Mouse (Mus musculus) kidney, adult 9 months (tissue): ENCODE data around the gene Myo1d.
A peak's percentile ranks its signal among the peaks of the same experiment; 100 is the strongest.

Experiments used
- DNase-seq: peaks from one replicate; pipeline ENCODE4 v3.0.0; 2022

The Myo1d gene

DNA sequence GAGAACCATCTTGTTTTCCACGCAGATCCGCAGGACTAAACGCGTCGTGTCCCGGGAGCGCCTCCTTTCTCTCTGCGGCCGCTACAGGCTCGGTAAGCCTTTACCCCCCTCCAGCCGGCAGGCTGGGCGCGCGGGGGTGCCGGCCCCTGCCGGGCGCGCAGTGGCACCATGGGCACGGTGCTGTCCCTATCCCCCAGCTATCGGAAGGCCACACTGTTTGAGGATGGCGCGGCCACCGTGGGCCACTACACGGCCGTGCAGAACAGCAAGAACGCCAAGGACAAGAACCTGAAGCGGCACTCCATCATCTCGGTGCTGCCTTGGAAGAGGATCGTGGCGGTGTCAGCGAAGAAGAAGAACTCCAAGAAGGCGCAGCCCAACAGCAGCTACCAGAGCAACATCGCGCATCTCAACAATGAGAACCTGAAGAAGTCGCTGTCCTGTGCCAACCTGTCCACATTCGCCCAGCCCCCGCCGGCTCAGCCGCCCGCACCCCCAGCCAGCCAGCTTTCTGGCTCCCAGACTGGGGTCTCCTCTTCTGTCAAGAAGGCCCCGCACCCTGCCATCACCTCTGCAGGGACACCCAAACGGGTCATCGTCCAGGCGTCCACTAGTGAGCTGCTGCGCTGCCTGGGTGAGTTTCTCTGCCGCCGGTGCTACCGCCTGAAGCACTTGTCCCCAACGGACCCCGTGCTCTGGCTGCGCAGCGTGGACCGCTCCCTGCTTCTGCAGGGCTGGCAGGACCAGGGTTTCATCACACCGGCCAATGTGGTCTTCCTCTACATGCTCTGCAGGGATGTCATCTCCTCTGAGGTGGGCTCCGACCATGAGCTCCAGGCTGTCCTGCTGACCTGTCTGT lies 302.3 kb downstream of the Myo1d start:
- peak; percentile 17 for DNase-seq

DNA sequence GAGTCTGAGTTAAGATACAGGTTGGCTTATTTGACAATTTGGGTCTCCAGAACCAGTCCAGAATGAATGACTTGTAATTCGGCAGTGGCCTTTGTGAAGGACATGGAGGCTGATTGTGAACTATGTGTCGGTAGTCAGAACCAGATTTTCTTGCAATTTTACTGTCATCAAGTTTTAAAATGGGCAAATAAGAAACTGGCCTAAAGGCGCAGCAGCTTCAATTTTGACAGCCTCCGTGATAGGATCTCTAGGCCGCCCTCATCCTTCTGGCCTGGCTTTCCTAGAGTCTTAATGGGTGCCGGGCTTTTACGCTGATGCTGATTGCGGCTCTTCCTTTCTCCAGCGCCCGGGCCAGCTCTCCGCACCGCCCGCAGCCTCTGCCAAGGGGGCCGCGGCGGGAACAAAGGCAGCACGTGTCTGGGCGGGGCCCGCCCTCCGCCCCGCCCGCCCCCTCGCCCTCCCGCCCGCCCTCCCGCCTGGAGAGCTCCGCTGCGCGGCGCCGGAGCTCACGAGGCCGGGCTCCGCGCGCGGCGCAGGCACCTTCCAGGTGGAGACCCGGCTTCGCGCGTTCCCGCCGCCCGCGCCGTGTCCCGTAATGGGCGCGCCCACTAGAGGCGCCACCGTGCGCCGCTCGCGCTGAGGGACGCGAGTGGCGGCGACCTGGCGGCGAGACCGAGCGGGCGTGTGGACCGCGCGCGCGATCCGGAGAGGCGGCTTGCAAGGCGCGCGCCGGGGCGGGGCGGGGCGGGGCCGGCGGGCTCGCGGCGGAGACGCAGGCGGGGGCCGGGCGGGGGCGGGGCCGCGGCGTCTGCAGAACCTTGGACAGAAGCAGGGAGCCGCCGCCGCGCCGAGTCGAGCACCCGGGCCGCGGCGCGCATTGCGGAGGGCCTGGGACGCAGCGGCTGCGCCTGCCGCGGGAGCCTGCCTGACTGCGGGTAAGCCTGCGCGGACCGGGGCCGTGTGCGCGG lies 303.3 kb downstream of the Myo1d start, which contains the start of gene Cdk5r1:
Cdk5r1 (plus strand) TSS at position 802 of the 968 bp plus-strand sequence.
- peak; percentile 89 for DNase-seq

DNA sequence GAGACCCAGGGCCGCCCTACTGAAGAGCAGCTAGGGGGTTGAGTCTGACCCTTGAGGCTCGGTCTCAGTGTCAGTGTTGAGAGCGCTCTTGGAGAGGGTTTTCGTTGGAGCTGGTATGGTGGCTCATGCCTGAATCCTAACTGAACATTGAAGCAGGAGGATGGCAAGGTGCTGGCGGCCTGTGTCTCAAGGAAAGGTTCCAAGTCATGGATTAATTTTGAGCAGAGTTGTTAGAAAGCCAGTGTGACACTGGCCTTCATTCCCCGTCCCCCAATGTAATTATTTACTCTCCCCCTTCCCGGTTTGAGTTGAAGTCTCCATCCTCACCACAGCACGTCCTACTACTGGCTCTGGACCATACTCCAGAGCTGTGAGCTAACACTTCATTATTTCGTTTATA lies 304.3 kb downstream of the Myo1d start:
- DNase-seq: no peak

DNA sequence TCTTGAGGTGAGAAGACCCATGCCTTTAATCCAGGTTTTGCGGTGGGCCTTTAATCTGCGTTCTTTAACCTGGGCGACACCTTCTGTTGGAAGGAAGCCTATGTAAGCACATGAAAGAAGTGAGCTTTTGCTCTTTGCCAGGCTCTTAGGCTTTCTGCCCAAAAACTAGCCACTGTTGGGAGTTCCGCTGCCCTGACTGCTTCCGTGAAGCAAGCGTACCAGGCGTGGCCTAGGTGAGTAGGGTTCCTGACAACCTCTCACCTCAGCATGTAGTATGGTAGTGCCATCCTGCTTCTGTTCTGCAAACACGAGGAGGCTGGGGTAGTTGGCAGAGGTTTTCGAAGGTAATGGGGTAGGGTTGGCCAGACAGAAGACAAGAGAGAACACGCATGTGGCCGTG lies 305.0 kb downstream of the Myo1d start:
- DNase-seq: peak; percentile 14

DNA sequence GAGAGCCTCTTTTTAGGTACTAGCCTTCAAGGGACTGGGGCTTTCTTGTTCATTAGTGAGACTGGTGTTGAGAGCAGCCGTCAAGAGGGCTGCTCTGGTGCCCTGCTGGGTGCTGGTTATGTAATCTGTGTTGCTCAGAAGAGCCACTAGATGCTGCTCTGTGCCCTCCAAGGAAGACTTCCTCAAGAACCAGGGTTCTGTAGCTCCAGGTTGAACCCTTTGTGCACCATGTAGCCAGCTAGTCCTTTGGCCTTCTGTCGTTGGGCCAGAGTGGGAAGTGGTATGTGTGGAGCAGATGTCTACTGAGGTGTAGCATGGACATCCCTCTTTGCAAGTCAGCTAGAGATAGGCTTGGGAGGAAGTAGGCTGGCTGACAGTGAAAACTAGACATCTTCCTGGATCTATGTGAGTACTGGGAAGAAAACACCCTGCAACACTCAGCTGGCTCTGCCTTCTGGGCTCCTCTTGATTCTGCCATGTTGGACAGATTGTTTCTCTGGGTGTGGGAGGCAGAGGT lies 305.6 kb downstream of the Myo1d start:
- peak; percentile 27 for DNase-seq

DNA sequence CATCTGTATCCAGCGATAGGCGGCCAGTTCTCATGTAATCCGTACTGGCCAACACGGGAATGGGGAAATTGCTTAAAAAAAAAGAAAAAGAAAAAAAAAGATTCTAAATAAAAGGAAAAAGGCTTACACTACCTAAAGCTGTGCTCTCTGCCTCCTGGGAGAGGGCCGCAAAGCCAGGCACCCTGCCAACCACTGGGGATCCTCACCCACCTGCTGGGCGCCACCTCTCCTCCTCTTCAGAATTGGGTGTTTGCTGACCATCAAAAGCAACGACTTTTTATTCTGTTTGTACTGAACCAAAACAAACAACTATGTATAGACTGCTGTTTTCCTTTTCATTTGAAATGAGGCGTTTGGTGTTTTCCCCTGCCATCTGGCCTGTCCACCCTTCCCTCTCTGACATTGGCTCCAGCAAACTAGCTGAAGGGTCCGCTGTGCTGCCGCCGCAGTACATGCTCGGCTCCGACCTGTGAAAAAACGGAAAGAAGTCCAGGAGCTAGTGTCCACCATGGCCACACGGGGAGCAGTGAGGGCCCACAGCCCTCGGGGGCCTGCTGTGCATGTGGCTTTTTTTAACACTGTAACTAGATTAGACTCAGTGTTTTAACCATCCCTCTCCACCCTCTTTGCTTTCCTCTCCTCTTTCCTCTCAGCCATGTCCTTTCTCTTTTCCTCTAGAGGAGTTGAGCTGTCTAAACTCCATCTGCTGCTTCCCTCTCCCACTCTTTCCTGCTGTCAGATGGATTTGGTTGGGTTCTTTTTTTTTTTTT lies 307.8 kb downstream of the Myo1d start:
- DNase-seq: no peak

DNA sequence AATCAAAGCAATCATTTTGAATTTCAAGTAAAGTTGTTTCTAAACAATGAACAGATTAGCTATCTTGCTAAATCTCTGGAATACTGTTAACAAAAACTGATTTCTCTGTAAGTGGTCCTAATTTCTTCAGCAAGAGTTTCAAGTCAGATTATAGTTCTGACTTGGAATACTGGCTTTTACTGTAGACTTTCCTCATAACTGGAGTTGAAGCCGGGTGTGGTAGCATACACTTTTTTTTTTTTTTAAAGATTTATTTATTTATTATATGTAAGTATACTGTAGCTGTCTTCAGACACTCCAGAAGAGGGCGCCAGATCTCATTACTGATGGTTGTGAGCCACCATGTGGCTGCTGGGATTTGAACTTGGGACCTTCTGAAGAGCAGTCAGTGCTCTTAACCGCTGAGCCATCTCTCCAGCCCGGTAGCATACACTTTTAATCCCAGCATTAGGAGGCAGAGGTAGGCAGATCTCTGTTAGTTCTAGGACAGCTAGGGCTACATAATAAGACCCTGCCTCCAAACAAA lies 316.2 kb downstream of the Myo1d start:
- peak; percentile 12 for DNase-seq

DNA sequence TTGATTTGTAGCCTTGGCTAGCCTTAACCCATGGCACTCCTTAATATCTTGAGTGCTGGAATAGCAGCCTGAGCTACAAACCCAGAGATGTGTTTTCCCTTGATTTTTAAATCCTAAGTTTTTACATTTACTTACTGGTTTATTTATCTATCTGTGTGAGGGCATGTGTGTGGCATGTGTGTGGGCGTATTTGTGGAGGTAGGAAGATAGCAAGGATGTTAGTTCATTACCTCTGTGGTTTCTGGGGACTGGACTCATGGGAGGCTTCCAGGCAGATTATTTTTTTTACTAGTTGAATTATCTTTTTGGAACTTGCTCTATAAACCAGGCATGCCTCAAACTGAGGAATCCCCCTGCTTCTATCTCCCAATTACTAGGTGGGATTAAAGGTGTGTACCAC lies 326.6 kb downstream of the Myo1d start:
- no peak for DNase-seq

DNA sequence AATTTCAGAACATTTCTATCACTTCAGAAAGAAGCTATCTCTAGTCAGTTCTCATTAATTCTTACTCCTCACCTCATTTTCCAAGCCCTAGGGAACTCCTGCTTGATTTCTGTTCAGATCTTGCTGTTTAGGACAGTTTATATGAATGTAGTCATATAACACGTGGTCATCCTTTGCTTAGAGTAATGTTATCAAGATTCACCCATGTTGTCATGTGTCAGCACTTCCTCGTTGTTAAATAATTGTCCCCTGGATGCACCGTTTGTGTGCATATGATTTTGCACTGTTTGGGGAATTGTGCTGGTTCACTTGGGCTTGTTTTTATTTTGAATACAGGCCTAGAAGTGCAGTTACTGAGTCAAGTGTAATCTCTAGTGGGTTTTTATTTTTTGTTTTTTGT lies 327.6 kb downstream of the Myo1d start:
- no peak for DNase-seq

DNA sequence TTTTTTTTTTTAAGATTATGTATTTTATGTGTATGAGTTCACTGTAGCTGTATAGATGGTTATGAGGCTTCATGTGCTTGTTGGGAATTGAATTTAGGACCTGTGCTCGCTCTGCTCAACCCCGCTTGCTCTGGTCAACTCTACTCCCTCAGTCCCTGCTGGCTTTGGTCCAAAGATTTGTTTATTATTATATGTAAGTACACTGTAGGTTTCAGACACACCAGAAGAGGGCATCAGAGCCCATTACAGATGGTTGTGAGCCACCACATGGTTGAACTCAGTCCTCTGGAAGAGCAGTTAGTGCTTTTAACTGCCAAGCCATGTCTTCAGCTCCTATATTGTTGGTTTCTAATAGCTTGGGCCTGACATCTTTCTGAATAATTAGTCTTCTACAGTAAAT lies 330.0 kb downstream of the Myo1d start:
- DNase-seq: no peak

DNA sequence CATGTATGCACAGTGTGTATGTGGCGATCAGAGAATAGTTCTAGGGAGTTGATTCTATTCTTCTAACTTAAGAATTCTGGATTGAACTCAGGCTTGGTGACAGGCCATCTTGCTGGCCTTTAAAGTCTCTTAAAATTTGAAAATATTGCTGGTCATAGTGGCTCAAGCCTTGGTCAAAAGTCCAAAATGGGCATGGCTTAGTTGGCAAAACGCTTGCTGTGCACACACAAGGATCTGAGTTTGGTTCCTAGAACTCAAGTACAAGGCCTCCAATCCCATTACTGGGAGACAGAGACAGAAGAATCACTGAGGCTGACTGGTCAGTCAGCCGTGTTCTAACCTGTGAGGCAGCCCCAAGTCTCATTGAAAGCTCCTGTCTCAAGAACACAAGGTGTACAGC lies 332.9 kb downstream of the Myo1d start:
- peak; percentile 28 for DNase-seq
